Comparison of ENCODE assay signal across 8 mouse cellular contexts in the genomic region with DNA sequence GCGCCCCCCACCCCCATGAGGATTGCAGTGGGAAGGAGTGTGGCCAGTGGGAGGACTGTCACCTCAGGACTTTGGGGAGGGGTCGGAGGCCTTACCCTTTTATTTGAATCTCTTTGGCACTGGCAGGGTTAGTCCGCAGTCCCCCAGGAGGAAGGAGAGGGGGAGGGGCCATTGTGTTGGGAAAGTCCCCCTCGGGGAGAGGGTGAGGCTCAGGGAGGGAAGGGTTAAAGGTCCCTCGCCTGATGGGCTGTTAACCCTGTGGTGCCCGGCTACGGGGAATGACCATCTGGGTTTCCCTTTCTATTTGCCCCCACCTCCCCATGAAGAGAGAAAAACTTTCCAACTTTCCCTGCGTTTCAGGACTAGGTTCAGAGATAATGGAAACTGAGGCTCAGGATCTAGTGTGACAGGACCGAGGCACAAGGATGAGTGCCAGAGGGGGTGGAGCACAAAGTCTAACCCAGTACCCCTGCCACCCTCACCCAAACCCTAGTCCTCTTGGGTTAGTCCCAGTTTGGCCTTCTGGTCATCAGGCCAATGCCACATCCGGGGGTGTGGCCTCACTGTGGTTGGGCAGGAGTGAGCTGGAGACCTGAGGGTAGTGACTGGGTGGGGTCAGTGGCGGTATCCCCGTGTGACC. TPM values are rescaled to one million over a fixed set of nuclear protein-coding genes. Genes with fewer than 3 reads are reported as not detected.
DNase-seq lines count a peak whose midpoint lies in the region; ATAC-seq and TF ChIP-seq lines count a peak whose summit lies in the region.

No protein-coding gene starts in this region.

- peak overlapping the region; percentile 100 for H3K27ac ChIP-seq in layer of hippocampus, adult 2 months
- no peak overlapping the region for H3K27ac ChIP-seq in forebrain, embryonic 16.5 days (ENCODE audit: low read length)
- peak overlapping the region; percentile 96 for H3K27ac ChIP-seq in hindbrain, embryonic 12.5 days
- peak overlapping the region; percentile 95 for H3K27ac ChIP-seq in limb, embryonic 15.5 days
- H3K27ac ChIP-seq in midbrain, embryonic 16.5 days (ENCODE audit: low read length), result peak overlapping the region; percentile 96
- peak overlapping the region; percentile 99 for H3K27ac ChIP-seq in stomach, embryonic 16.5 days (ENCODE audit: low read length)

- H3K4me2 ChIP-seq in forebrain, embryonic 16.5 days (ENCODE audit: low read length), result peak overlapping the region; percentile 98
- peak overlapping the region; percentile 99 for H3K4me2 ChIP-seq in hindbrain, embryonic 12.5 days (replicated peaks)
- H3K4me2 ChIP-seq in limb, embryonic 15.5 days, result peak overlapping the region; percentile 98
- peak overlapping the region; percentile 97 for H3K4me2 ChIP-seq in midbrain, embryonic 16.5 days (ENCODE audit: low read length)
- peak overlapping the region; percentile 100 for H3K4me2 ChIP-seq in stomach, embryonic 16.5 days (ENCODE audit: low read depth, low read length)

- no peaks in the 10 kb centered on the region for H3K36me3 ChIP-seq in forebrain, embryonic 16.5 days (ENCODE audit: control insufficient read depth, insufficient read depth)
- H3K36me3 ChIP-seq in hindbrain, embryonic 12.5 days, result peaks cover 8% of the 10 kb centered on the region; the same call in 1 of the 2 replicates
- H3K36me3 ChIP-seq in limb, embryonic 15.5 days, result no peaks in the 10 kb centered on the region
- peaks cover 9% of the 10 kb centered on the region for H3K36me3 ChIP-seq in midbrain, embryonic 16.5 days (ENCODE audit: control insufficient read depth, insufficient read depth, low read length)
- H3K36me3 ChIP-seq in stomach, embryonic 16.5 days (ENCODE audit: control insufficient read depth, insufficient read depth, low read length), result no peaks in the 10 kb centered on the region

- WGBS in forebrain, embryonic 16.5 days, result 2% methylated on average over 12 of the region's 12 CpGs
- WGBS in hindbrain, embryonic 12.5 days, result 1% methylated on average over 12 of the region's 12 CpGs
- WGBS in limb, embryonic 15.5 days, result 1% methylated on average over 12 of the region's 12 CpGs
- 1% methylated on average over 12 of the region's 12 CpGs for WGBS in midbrain, embryonic 16.5 days
- 2% methylated on average over 12 of the region's 12 CpGs for WGBS in stomach, embryonic 16.5 days

- H3K27me3 ChIP-seq in forebrain, embryonic 16.5 days (replicated peaks; ENCODE audit: control insufficient read depth, insufficient read depth, low read length), result peaks cover 4% of the 10 kb centered on the region; the same call in 1 of the 2 replicates
- H3K27me3 ChIP-seq in hindbrain, embryonic 12.5 days, result peaks cover 15% of the 10 kb centered on the region
- H3K27me3 ChIP-seq in limb, embryonic 15.5 days, result peaks cover 17% of the 10 kb centered on the region
- H3K27me3 ChIP-seq in midbrain, embryonic 16.5 days (ENCODE audit: control insufficient read depth, insufficient read depth, low read depth, low read length), result no peaks in the 10 kb centered on the region
- no peaks in the 10 kb centered on the region for H3K27me3 ChIP-seq in stomach, embryonic 16.5 days (ENCODE audit: control insufficient read depth, insufficient read depth, low read length)

- no peaks in the 10 kb centered on the region for H3K9me3 ChIP-seq in forebrain, embryonic 16.5 days (ENCODE audit: control insufficient read depth, low read length)
- H3K9me3 ChIP-seq in hindbrain, embryonic 12.5 days (replicated peaks), result no peaks in the 10 kb centered on the region
- no peaks in the 10 kb centered on the region for H3K9me3 ChIP-seq in limb, embryonic 15.5 days
- no peaks in the 10 kb centered on the region for H3K9me3 ChIP-seq in midbrain, embryonic 16.5 days (replicated peaks; ENCODE audit: control insufficient read depth, low read length, poor library complexity, severe bottlenecking)
- H3K9me3 ChIP-seq in stomach, embryonic 16.5 days (replicated peaks; ENCODE audit: control insufficient read depth, low read length), result no peaks in the 10 kb centered on the region

- H3K4me1 ChIP-seq in forebrain, embryonic 16.5 days (replicated peaks; ENCODE audit: control insufficient read depth, insufficient read depth, low read length), result peaks cover 43% of the 10 kb centered on the region
- H3K4me1 ChIP-seq in hindbrain, embryonic 12.5 days, result peaks cover 51% of the 10 kb centered on the region
- peaks cover 60% of the 10 kb centered on the region for H3K4me1 ChIP-seq in limb, embryonic 15.5 days
- H3K4me1 ChIP-seq in midbrain, embryonic 16.5 days (ENCODE audit: control insufficient read depth, insufficient read depth, low read length), result peaks cover 41% of the 10 kb centered on the region
- peaks cover 37% of the 10 kb centered on the region for H3K4me1 ChIP-seq in stomach, embryonic 16.5 days (ENCODE audit: control insufficient read depth, insufficient read depth, low read length)

- no peak for TF ChIP-seq CTCF in layer of hippocampus, adult 2 months (conservative IDR thresholded peaks at IDR 0.05)

- no peak for DNase-seq in layer of hippocampus, adult 2 months (ENCODE audit: low spot score in 2 of 2)
- DNase-seq in layer of hippocampus, postnatal 25 days (ENCODE audit: extremely low spot score in 1 of 2, low spot score in 1 of 2), result no peak
- peak; percentile 45 for DNase-seq in c-Kit-positive CD71-positive TER-119-positive erythroid progenitor cells, embryonic 14.5 days (ENCODE audit: low spot score)

- H3K9ac ChIP-seq in forebrain, embryonic 16.5 days (replicated peaks; ENCODE audit: low read depth, low read length), result peak overlapping the region; percentile 78
- peak overlapping the region; percentile 91 for H3K9ac ChIP-seq in hindbrain, embryonic 12.5 days
- peak overlapping the region; percentile 64; the same call in 1 of the 2 replicates for H3K9ac ChIP-seq in limb, embryonic 15.5 days
- H3K9ac ChIP-seq in midbrain, embryonic 16.5 days (ENCODE audit: low read depth, low read length), result peak overlapping the region; percentile 85
- peak overlapping the region; percentile 95 for H3K9ac ChIP-seq in stomach, embryonic 16.5 days (ENCODE audit: low read length)

- peak overlapping the region; percentile 70 for H3K4me3 ChIP-seq in layer of hippocampus, adult 2 months
- peak overlapping the region; percentile 75 for H3K4me3 ChIP-seq in forebrain, embryonic 16.5 days (replicated peaks; ENCODE audit: low read length)
- H3K4me3 ChIP-seq in hindbrain, embryonic 12.5 days, result peak overlapping the region; percentile 71
- H3K4me3 ChIP-seq in limb, embryonic 15.5 days, result peak overlapping the region; percentile 65
- H3K4me3 ChIP-seq in midbrain, embryonic 16.5 days (ENCODE audit: low read depth, low read length), result peak overlapping the region; percentile 78
- peak overlapping the region; percentile 78 for H3K4me3 ChIP-seq in stomach, embryonic 16.5 days (replicated peaks; ENCODE audit: low read length)

- no peak for ATAC-seq in forebrain, embryonic 16.5 days
- peak; percentile 16; the same call in 1 of the 2 replicates for ATAC-seq in hindbrain, embryonic 12.5 days (ENCODE audit: low FRiP score)
- no peak for ATAC-seq in limb, embryonic 15.5 days (ENCODE audit: insufficient number of reproducible peaks, low FRiP score, low TSS enrichment, low read depth)
- ATAC-seq in midbrain, embryonic 16.5 days, result no peak
- ATAC-seq in stomach, embryonic 16.5 days (ENCODE audit: insufficient read depth, low FRiP score), result peak; percentile 34; the same call in 1 of the 2 replicates

RNA-seq across cellular contexts. Expression of gene Bbc3, which starts 4.6 kb away (rescaled TPM):
- total RNA-seq in layer of hippocampus, adult 2 months (2021), result 10 to 100 TPM; 12.5 to 14.9 TPM
- total RNA-seq in layer of hippocampus, postnatal 25 days (2021), result 10 to 100 TPM; 14.0 to 20.0 TPM
- 17.6 and 18.9 TPM in 2 replicates for polyA plus RNA-seq in forebrain, embryonic 16.5 days (2015; fragmentation: Nextera tagmentation; extraction: Ambion mirVana)
- 20.0 and 21.1 TPM in 2 replicates for polyA plus RNA-seq in hindbrain, embryonic 12.5 days (2016; fragmentation: Nextera tagmentation; extraction: Ambion mirVana)
- polyA plus RNA-seq in limb, embryonic 15.5 days (2015; fragmentation: Nextera tagmentation; extraction: Ambion mirVana), result 6.4 and 7.0 TPM in 2 replicates
- polyA plus RNA-seq in midbrain, embryonic 16.5 days (2015; fragmentation: Nextera tagmentation; extraction: Ambion mirVana), result 30.0 and 31.3 TPM in 2 replicates
- polyA plus RNA-seq in stomach, embryonic 16.5 days (2015; fragmentation: Nextera tagmentation; extraction: Ambion mirVana), result 3.7 and 4.1 TPM in 2 replicates

RNA-seq across cellular contexts. Expression of gene Ccdc9, which starts 26.2 kb away (rescaled TPM):
- 10 to 100 TPM; 79.7 to 81.0 TPM for total RNA-seq in layer of hippocampus, adult 2 months (2021)
- 10 to 100 TPM; 59.6 to 77.3 TPM for total RNA-seq in layer of hippocampus, postnatal 25 days (2021)
- 25.0 and 29.4 TPM in 2 replicates for polyA plus RNA-seq in forebrain, embryonic 16.5 days (2015; fragmentation: Nextera tagmentation; extraction: Ambion mirVana)
- 43.4 and 46.7 TPM in 2 replicates for polyA plus RNA-seq in hindbrain, embryonic 12.5 days (2016; fragmentation: Nextera tagmentation; extraction: Ambion mirVana)
- polyA plus RNA-seq in limb, embryonic 15.5 days (2015; fragmentation: Nextera tagmentation; extraction: Ambion mirVana), result 26.6 and 27.0 TPM in 2 replicates
- 22.1 and 25.4 TPM in 2 replicates for polyA plus RNA-seq in midbrain, embryonic 16.5 days (2015; fragmentation: Nextera tagmentation; extraction: Ambion mirVana)
- 16.7 and 18.8 TPM in 2 replicates for polyA plus RNA-seq in stomach, embryonic 16.5 days (2015; fragmentation: Nextera tagmentation; extraction: Ambion mirVana)

RNA-seq across cellular contexts. Expression of gene Inafm1, which starts 39.4 kb away (rescaled TPM):
- 10 to 100 TPM; 32.0 to 35.5 TPM for total RNA-seq in layer of hippocampus, adult 2 months (2021)
- 10 to 100 TPM; 29.4 to 34.2 TPM for total RNA-seq in layer of hippocampus, postnatal 25 days (2021)
- 23.3 and 27.2 TPM in 2 replicates for polyA plus RNA-seq in forebrain, embryonic 16.5 days (2015; fragmentation: Nextera tagmentation; extraction: Ambion mirVana)
- 23.3 and 25.4 TPM in 2 replicates for polyA plus RNA-seq in hindbrain, embryonic 12.5 days (2016; fragmentation: Nextera tagmentation; extraction: Ambion mirVana)
- 23.9 and 28.1 TPM in 2 replicates for polyA plus RNA-seq in limb, embryonic 15.5 days (2015; fragmentation: Nextera tagmentation; extraction: Ambion mirVana)
- polyA plus RNA-seq in midbrain, embryonic 16.5 days (2015; fragmentation: Nextera tagmentation; extraction: Ambion mirVana), result 44.5 and 49.3 TPM in 2 replicates
- polyA plus RNA-seq in stomach, embryonic 16.5 days (2015; fragmentation: Nextera tagmentation; extraction: Ambion mirVana), result 11.8 and 12.8 TPM in 2 replicates

RNA-seq across cellular contexts. Expression of gene C5ar1, which starts 53.5 kb away (rescaled TPM):
- 1 to 10 TPM in 1 of 2 experiments, under 1 TPM in 1; 0.90 to 2.6 TPM for total RNA-seq in layer of hippocampus, adult 2 months (2021)
- total RNA-seq in layer of hippocampus, postnatal 25 days (2021), result 1 to 10 TPM; 1.1 TPM
- 1.2 and 2.0 TPM in 2 replicates for polyA plus RNA-seq in forebrain, embryonic 16.5 days (2015; fragmentation: Nextera tagmentation; extraction: Ambion mirVana)
- polyA plus RNA-seq in hindbrain, embryonic 12.5 days (2016; fragmentation: Nextera tagmentation; extraction: Ambion mirVana), result 0.79 and 2.0 TPM in 2 replicates
- polyA plus RNA-seq in limb, embryonic 15.5 days (2015; fragmentation: Nextera tagmentation; extraction: Ambion mirVana), result 5.3 and 5.4 TPM in 2 replicates
- polyA plus RNA-seq in midbrain, embryonic 16.5 days (2015; fragmentation: Nextera tagmentation; extraction: Ambion mirVana), result 1.2 and 1.5 TPM in 2 replicates
- polyA plus RNA-seq in stomach, embryonic 16.5 days (2015; fragmentation: Nextera tagmentation; extraction: Ambion mirVana), result 4.6 and 4.8 TPM in 2 replicates

Comparison
In these comparisons a context has a peak if more than half of its experiments do, and no peak if none do; other contexts are left out.
1. ATAC-seq: peak in hindbrain, embryonic 12.5 days (single experiment) and stomach, embryonic 16.5 days (single experiment); none in forebrain, embryonic 16.5 days (single experiment), limb, embryonic 15.5 days (single experiment) and midbrain, embryonic 16.5 days (single experiment).
2. Peak in every context shown above with its lines, with median percentiles within 50 percentile points of each other: H3K4me3 ChIP-seq, H3K4me2 ChIP-seq and H3K9ac ChIP-seq.